Mouse (Mus musculus) neural tube, embryonic 11.5 days (tissue): ENCODE measurements at regions not wholly inside any gene's neighbourhood (a gene's known extent, or its start where the extent isn't known, plus 50 kb on each side); places are given as distances from the start of the nearest gene placed in this dataset.

Experiments used
- ATAC-seq: fragments of 200-750 bp; cut with Nextera tagmentation; 2 replicates; pipeline ENCODE4 v1.8.0; 2017; ENCODE audit warnings: moderate number of reproducible peaks, mild to moderate bottlenecking, moderate TSS enrichment, moderate library complexity; ENCODE audit not compliant: insufficient read depth, low FRiP score, low TSS enrichment
- DNase-seq: peaks from one replicate; pipeline ENCODE4 v3.0.0-alpha.2; 2015; ENCODE audit warnings: low spot score
- H3K27ac ChIP-seq: fragments of 300-500 bp; sonication (generic); 2 replicates; pipeline ENCODE4 v1.5.1; 2014; ENCODE audit warnings: low read depth, mild to moderate bottlenecking, low read length
- H3K27me3 ChIP-seq: fragments of 300-500 bp; sonication (generic); 2 replicates; pipeline ENCODE4 v1.6.1; 2014; ENCODE audit warnings: mild to moderate bottlenecking, low read length, mixed read lengths; ENCODE audit not compliant: control insufficient read depth, insufficient read depth
- H3K36me3 ChIP-seq: fragments of 300-500 bp; sonication (generic); 2 replicates; pipeline ENCODE4 v1.6.1; 2014; ENCODE audit warnings: mild to moderate bottlenecking, low read length, moderate library complexity, mixed read lengths; ENCODE audit not compliant: control insufficient read depth, insufficient read depth
- H3K4me1 ChIP-seq: fragments of 300-500 bp; sonication (generic); 2 replicates; pipeline ENCODE4 v1.6.1; 2014; ENCODE audit warnings: low read length, mixed read lengths; ENCODE audit not compliant: control insufficient read depth, insufficient read depth
- H3K4me2 ChIP-seq: fragments of 300-500 bp; sonication (generic); 2 replicates; pipeline ENCODE4 v1.6.1; 2014; ENCODE audit warnings: low read depth, mild to moderate bottlenecking, moderate library complexity
- H3K4me3 ChIP-seq: fragments of 300-500 bp; sonication (generic); 2 replicates; pipeline ENCODE4 v1.5.1; 2014; ENCODE audit warnings: low read depth, low read length
- H3K9ac ChIP-seq: fragments of 300-500 bp; sonication (generic); 2 replicates; pipeline ENCODE4 v1.6.1; 2014; ENCODE audit warnings: mild to moderate bottlenecking, low read length
- H3K9me3 ChIP-seq: fragments of 300-500 bp; sonication (generic); 2 replicates; pipeline ENCODE4 v1.6.1; 2016; ENCODE audit warnings: low read length; ENCODE audit not compliant: control insufficient read depth
- WGBS: fragments of 180-500 bp; shearing (Covaris S2); extraction: QIAGEN DNeasy Blood & Tissue Kit; methylation state at CpG from one replicate; pipeline ENCODE4 v1.1.7; 2014; 5-methylcytosine and 5-hydroxymethylcytosine counted together

GRCm38 (mm10) chr3:137029546-137029945 is 311.3 kb upstream of the Emcn start:
- ATAC-seq (no peak), DNase-seq (no peak)
- 88% methylated on average over 2 of the region's 2 CpGs for WGBS
- H3K4me2 ChIP-seq: no peak overlapping the region
- H3K27ac ChIP-seq: no peak overlapping the region
- H3K36me3 ChIP-seq: no peaks in the 10 kb centered on the region
- H3K4me1 ChIP-seq: no peaks in the 10 kb centered on the region
- H3K9ac ChIP-seq: no peak overlapping the region
- H3K4me3 ChIP-seq: no peak overlapping the region
- no peaks in the 10 kb centered on the region for H3K27me3 ChIP-seq
- no peaks in the 10 kb centered on the region for H3K9me3 ChIP-seq

- Histone ChIP-seq H3K4me3 (no peak overlapping the region), H3K9me3 (no peaks in the 10 kb centered on the region), H3K4me1 (no peaks in the 10 kb centered on the region), H3K36me3 (no peaks in the 10 kb centered on the region), H3K27me3 (no peaks in the 10 kb centered on the region), H3K9ac (no peak overlapping the region), H3K4me2 (no peak overlapping the region), H3K27ac (no peak overlapping the region)
- 84% methylated on average over 2 of the region's 2 CpGs for WGBS
- DNase-seq (no peak), ATAC-seq (no peak)
These were observed 308.1 kb upstream of the Emcn start for GRCm38 (mm10) chr3:137032802-137033201.

- no peaks in the 10 kb centered on the region for H3K4me1 ChIP-seq
- H3K4me3 ChIP-seq: no peak overlapping the region
- no peak overlapping the region for H3K4me2 ChIP-seq
- DNase-seq (no peak), ATAC-seq (no peak)
- 90% methylated on average over 8 of the region's 8 CpGs for WGBS
- H3K27ac ChIP-seq: no peak overlapping the region
- no peaks in the 10 kb centered on the region for H3K36me3 ChIP-seq
- H3K9me3 ChIP-seq: no peaks in the 10 kb centered on the region
- no peaks in the 10 kb centered on the region for H3K27me3 ChIP-seq
- H3K9ac ChIP-seq: no peak overlapping the region
These were observed 301.2 kb upstream of the Emcn start for GRCm38 (mm10) chr3:137039638-137040037.

- Histone ChIP-seq H3K4me1 (no peaks in the 10 kb centered on the region), H3K4me2 (no peak overlapping the region), H3K27me3 (no peaks in the 10 kb centered on the region), H3K9me3 (no peaks in the 10 kb centered on the region), H3K9ac (no peak overlapping the region), H3K36me3 (no peaks in the 10 kb centered on the region), H3K27ac (no peak overlapping the region), H3K4me3 (no peak overlapping the region)
- ATAC-seq (no peak), DNase-seq (no peak)
- WGBS: 84% methylated on average over 6 of the region's 6 CpGs
These were observed 284.2 kb upstream of the Emcn start for GRCm38 (mm10) chr3:137056544-137057224.

- no peak overlapping the region for H3K9ac ChIP-seq
- H3K9me3 ChIP-seq: no peaks in the 10 kb centered on the region
- DNase-seq (peak; percentile 14), ATAC-seq (no peak; the same call in 1 of the 2 replicates)
- H3K27me3 ChIP-seq: no peaks in the 10 kb centered on the region
- H3K4me2 ChIP-seq: no peak overlapping the region
- WGBS: 55% methylated on average over 6 of the region's 6 CpGs
- no peak overlapping the region for H3K27ac ChIP-seq
- H3K4me3 ChIP-seq: no peak overlapping the region
- no peaks in the 10 kb centered on the region for H3K4me1 ChIP-seq
- no peaks in the 10 kb centered on the region for H3K36me3 ChIP-seq
These were observed 283.5 kb upstream of the Emcn start for GRCm38 (mm10) chr3:137057225-137057910.

- DNase-seq (no peak), ATAC-seq (no peak)
- Histone ChIP-seq H3K9me3 (no peaks in the 10 kb centered on the region), H3K36me3 (no peaks in the 10 kb centered on the region), H3K4me2 (no peak overlapping the region), H3K9ac (no peak overlapping the region), H3K4me1 (no peaks in the 10 kb centered on the region), H3K4me3 (no peak overlapping the region), H3K27ac (no peak overlapping the region), H3K27me3 (no peaks in the 10 kb centered on the region)
- 85% methylated on average over 4 of the region's 4 CpGs for WGBS
These were observed 283.0 kb upstream of the Emcn start for GRCm38 (mm10) chr3:137057911-137058260.

- ATAC-seq: no peak
- H3K9me3 ChIP-seq: no peaks in the 10 kb centered on the region
- 89% methylated on average over 2 of the region's 2 CpGs for WGBS
These were observed 278.8 kb upstream of the Emcn start for GRCm38 (mm10) chr3:137062067-137062466.

GRCm38 (mm10) chr3:137067336-137067735 is 273.5 kb upstream of the Emcn start:
- no peaks in the 10 kb centered on the region for H3K9me3 ChIP-seq
- H3K27ac ChIP-seq: no peak overlapping the region
- H3K36me3 ChIP-seq: no peaks in the 10 kb centered on the region
- H3K4me3 ChIP-seq: no peak overlapping the region
- no peak overlapping the region for H3K4me2 ChIP-seq
- H3K9ac ChIP-seq: no peak overlapping the region
- H3K27me3 ChIP-seq: no peaks in the 10 kb centered on the region
- WGBS: 93% methylated on average over 1 of the region's 1 CpGs
- ATAC-seq (no peak), DNase-seq (no peak)
- no peaks in the 10 kb centered on the region for H3K4me1 ChIP-seq

More at GRCm38 (mm10) chr3:137062067-137062466, 278.8 kb upstream of the Emcn start:
- no peaks in the 10 kb centered on the region for H3K4me1 ChIP-seq
- no peak overlapping the region for H3K4me2 ChIP-seq
- no peak overlapping the region for H3K9ac ChIP-seq
- no peaks in the 10 kb centered on the region for H3K27me3 ChIP-seq
- H3K27ac ChIP-seq: no peak overlapping the region
- no peak overlapping the region for H3K4me3 ChIP-seq
- DNase-seq: no peak
- no peaks in the 10 kb centered on the region for H3K36me3 ChIP-seq

- 94% methylated on average over 3 of the region's 3 CpGs for WGBS
- Histone ChIP-seq H3K4me2 (no peak overlapping the region), H3K9me3 (no peaks in the 10 kb centered on the region), H3K4me3 (no peak overlapping the region), H3K9ac (no peak overlapping the region), H3K27me3 (no peaks in the 10 kb centered on the region), H3K27ac (no peak overlapping the region), H3K36me3 (no peaks in the 10 kb centered on the region), H3K4me1 (no peaks in the 10 kb centered on the region)
- no peak for DNase-seq
- no peak for ATAC-seq
These were observed 271.5 kb upstream of the Emcn start for GRCm38 (mm10) chr3:137069334-137069733.
